13 mouse cellular contexts compared by ENCODE assay signal in the genomic region with DNA sequence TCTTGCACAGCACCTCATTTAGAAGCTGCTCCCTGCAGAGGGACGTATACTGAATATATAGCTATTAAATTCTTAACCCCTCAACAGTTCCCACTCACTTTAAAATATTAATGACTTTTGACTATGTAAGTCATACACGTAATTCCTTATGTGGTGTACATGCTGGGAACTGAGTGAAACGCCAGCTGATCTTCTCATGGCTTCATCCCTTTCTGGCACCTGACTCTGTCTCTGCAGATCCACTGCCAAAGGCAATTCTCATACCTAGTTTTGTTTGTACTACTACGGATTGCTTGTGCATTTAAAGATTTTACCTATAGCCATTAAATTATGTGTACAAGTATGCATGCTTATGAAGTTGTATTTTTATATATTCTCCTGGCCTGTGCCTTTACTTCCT.
"Had no signal": no experiment of that assay in that cellular context is flagged by ENCODE, and none has a peak within 500 bp of the region (broad histone marks: within the 10 kb centered on the region; RNA-seq: fewer than 3 reads in every experiment).

No protein-coding gene starts in this region.

- DNase-seq: cerebellum, adult 8-10 months; cerebellum, adult 9-10 months; cerebellum, adult 9-11 months; embryo, embryonic 11 days; forebrain, postnatal 0 days; gastrocnemius, adult 2 months; gastrocnemius, postnatal 10 days; gastrocnemius, postnatal 14 days; gastrocnemius, postnatal 25 days; gastrocnemius, postnatal 36 days; heart, adult 11 months; heart, adult 18-20 months; heart, adult 2 months had no signal
